Mouse (Mus musculus) thymus, postnatal 36 days (tissue): ENCODE measurements around the gene Cldn5.

Experiments used
- DNase-seq, 2 experiments: peaks; one replicate each; pipeline ENCODE4 v3.0.0; 2022; ENCODE audit warnings: mixed read lengths in 2 of 2

Gene Cldn5

DNA sequence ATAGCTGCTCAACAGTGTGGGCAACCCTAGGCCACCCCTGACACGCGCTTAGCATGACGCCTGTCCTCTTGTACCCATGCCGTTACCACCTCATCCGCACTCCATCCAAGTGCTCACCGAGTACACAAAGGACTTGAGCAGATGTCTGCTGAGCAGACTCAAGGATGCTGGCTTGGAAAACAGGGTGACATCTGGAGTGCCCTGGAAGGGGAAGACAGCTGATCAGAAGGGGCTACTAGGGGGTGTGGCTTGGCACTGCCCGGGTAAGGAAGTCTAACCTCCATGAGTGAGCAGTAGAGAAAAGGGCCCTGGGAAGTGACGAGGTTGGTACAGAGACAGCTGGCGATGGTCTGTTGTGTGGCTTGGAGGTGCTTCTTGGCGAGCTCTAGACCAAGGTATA, 10.0 kb downstream of the Cldn5 start:
- DNase-seq = no peak

DNA sequence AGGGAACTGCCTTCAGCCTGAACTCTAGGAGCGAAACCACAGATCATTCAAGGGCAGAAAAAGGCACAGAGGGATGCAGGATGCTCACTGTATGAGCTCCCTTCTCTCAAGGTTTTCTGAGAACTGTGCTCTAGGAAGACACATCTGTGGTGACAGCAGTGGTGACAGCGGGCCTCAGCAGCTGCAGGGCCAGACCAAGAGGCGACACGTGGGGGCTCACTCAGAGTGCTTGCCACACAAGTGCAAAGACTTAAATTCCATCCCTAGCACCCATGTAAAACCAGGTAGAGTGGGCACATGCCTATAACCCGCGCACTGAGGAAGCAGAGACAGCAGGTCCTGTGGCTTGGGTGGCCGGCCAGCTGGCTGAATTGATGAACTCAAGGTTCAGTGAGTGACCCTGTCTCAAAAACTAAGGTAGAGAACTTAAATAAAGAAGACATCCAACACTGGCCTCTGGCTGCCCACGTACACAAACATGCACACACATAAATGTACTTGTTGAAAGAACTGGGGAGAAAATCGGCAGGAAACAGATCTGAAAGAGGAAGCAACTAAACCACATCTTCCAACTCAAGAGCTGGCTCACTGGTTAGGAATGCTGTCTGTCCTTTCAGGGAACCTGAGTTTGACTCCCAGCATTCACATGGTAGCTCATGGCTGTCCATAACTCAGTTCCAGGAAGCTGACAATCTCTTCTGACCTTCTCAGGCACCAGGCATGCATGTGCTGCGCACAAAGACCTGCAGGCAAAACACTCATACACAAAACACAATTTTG, 12.2 kb downstream of the Cldn5 start:
- DNase-seq = no peak

DNA sequence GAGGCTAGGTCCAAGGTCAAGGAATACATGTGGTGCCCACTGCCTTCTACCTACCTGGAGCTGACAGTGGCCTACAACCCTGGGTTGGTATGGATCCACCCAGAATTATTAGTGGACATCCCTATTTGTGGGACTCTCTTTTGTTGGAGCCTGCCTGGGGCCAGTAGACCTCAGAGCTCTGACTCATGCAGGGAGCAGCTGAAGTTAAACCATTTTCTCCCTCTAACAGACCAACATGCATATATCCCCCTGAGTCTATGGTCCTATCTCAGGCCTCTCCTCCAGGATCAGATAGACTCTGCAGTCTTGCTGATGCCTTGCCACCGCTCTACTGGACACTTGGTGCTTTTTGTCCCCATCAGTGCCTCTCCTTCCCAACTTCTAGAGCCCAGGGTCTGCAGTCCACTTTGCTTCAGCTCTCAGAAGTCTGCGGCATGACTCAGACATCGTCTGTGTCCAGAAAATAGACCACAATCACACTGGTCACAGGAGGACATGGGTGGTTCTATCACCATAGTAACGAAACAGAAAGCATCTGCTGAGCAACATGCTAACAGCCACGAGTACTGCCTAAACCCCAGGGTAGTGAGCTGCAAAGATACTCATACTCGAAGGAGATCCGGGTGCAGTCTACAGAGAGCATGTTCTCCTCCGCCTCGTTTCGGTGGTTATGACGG, 18.7 kb downstream of the Cldn5 start:
- DNase-seq = no peak

DNA sequence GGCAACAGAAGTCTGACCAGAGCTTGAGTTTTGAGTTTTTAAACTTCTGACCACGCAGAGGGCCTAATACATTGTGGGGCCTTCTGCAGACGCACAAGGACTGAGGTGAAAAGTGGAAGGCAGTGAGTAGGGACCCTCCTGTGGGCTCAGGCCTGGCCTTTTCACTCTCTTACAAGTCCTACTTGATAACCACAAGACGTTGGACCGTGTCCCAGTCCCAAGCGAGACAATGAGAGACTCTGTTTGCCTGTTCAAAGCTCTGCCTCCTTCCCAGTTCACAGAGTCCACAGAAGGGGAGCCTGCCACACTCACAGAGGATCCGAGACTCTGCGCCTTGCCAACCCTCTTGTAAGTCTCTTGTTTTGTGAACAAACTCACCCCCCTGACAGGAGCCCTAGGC, 20.0 kb downstream of the Cldn5 start:
- no peak for DNase-seq

DNA sequence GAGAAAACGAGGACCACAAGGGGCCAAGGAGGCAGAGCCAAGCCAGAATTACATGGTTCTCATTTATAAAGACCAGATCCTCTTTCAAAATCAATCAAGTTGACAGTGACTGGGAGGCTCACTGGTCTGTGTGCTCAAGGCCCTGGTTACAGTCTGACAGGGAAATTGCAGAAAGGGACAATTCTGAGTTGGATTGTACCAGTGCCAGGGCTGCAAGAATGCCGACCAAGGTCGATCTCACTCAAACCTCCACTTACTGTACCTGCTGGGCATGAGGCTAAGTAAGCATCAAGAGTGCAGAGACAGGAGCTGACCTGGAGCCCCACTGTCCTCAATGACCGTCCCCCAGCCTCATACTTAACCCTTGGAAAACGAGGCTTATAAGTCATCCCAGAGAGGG, 21.5 kb downstream of the Cldn5 start:
- DNase-seq = no peak

DNA sequence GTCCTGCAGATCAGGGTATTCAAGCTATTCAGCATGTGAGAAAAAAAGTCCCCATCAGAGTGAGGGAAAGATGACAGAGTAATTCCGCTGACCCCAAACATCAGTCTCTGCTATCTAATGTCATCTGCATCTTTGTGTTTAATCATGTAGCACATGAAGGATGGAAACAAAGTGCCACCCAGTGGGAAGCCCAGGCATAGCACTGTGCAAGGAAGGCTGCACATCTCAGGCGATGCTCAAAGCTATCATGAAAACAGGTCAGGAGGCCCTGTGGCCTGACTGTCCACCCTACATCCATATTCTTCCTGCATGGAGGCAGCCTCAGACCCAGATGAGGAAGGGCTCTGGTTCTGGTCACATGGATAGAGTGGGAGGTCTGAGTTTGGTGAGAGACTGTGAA, 22.2 kb downstream of the Cldn5 start:
- DNase-seq = peak; percentile 16 to 22

DNA sequence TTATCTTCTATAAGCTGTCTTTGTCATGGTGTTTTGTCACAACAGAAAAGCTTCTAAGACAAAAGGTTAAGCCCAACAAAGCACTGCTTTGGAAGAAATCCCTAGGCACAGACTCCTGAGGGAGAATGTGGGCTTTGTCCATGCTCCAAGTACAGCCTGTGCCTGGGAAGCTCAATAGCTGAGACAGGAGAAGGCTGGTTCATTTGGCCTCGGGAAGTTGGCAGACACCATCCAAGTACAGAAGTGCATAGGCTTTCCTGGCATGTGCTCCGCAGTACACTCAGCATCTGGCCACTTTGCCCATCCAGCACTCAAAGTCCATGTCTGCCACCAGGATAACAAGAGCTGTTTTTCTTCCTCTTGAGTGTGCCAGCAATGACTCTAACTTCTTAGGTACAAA, 29.1 kb downstream of the Cldn5 start:
- no peak for DNase-seq

DNA sequence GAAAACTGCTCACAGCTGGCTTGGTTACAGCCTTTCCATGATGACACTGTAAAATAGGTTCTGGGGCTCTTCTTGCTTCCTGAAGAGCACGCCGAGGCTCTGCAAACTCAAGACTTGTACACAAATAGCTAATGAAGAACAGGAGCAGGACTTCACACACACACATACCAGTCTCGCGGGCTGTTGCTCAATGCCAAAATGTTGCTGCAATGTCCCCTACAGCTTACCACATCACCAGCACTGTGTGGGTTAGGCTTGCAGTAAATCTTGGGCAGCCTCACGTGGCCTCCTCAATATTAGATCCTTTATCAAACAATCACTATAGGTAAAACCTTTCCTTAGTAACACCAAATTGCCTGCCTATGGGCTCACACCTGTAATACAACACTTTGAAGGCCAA, 32.4 kb downstream of the Cldn5 start:
- no peak for DNase-seq

DNA sequence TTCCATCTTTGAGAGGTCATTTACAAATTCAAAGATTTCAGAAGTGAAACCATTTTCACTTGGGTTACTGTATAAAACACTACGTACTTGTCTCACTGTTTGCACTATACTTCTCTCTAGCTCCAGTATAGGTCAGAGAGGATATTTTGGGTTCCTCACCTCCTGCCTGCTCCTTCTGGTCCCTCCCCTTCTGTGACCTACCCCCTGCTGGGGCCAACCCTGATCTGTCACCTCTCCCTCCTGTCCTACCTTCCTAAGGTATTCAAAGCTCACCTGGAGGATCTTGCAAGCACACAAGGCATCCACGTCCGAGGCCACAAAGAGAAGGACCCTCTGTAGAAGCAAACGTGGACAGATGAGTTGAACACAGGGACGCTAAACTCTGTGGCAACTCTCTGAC, 34.4 kb downstream of the Cldn5 start:
- DNase-seq = no peak

DNA sequence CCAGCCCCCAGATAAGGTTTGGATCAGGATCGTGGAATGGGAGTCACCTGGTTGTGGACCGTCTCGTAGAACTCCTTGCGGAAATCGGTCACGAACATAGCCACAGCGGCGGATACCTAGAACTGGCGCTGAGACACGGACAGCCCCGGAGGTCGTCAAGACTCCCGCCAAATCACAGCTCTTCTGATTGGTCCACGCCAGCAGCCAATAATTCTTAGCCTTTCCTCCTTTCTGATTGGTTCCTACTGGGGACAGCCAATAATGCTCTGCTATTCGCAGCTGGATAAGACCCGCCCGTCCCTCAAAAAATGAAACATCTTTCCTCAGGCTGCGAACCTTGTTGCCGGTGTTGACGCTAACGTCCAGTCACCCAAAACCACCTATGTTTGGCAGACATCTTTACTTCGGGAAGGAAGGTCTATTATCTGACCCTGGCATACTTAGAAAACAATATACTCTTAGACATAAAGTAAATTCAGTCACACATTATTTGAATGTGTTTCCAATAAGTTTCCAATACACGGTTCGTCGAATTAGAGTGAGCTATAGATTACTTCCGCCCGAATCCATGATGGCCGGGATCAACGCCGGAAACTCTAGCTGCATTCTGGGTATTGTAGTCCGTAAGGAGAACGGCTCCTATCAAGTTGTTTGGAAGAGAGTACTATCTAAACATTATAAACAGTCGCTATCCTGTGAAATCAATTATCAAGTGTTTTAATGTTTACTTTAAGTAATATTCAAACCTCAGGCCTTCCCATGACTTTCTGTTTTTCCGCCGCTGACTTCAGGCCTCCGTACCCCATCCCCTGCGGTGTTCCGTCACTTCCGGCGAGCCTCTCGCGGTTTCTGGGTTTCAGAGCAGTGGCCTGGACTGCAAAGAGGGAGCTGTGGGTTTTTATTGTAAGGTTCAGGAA, 35.1 kb downstream of the Cldn5 start, which contains the start of the genes Ufd1 and Cdc45:
Ufd1 (plus strand) TSS at position 312 of the 917 bp plus-strand sequence.
Cdc45 (minus strand) TSS at position 520 of the 917 bp plus-strand sequence.
- peak; percentile 77 to 84 for DNase-seq

DNA sequence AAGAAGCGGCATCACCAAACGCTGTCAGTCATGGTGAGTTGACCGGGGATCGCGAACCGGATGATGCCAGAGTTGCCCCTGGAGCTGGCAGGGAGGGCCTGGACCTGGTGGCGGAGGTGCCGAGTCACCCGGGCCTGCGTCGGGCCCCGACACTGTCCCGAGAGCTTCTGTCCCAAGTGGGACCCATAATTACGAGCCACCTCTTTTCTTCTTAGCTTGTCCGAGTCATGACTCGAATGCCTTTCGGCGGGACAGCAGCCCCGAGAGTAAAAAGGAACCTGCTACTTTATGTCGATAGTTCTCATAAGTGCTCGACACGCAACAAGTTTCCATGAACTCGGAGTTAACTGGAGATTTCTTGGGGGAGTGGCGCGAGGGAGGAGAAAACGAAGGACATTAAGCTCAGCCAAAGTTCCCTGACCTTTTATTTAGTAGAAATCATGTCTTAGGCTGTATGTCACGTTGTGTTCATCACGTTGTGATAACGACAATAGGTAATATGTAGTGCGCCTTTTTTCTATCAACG, 35.8 kb downstream of the Cldn5 start:
- no peak for DNase-seq

DNA sequence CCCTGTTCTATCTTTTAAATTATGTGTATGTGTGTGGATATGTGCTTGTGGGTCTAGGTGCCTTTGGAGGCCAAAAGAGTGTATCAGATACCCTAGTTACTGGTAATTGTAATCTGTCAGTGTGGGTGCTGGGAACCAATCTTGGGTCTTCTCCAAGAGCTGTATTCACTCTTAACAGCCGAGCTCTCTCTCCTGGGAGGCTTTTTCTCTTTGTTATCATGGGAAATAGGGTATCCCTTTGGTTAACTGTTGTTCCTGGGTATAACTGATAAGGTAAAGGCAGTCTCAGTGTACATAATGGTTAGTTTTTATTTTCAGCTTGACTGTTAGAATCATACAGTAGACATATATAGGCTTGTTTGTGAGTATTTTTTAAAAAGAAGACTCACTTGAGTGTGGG, 45.7 kb downstream of the Cldn5 start:
- no peak for DNase-seq

DNA sequence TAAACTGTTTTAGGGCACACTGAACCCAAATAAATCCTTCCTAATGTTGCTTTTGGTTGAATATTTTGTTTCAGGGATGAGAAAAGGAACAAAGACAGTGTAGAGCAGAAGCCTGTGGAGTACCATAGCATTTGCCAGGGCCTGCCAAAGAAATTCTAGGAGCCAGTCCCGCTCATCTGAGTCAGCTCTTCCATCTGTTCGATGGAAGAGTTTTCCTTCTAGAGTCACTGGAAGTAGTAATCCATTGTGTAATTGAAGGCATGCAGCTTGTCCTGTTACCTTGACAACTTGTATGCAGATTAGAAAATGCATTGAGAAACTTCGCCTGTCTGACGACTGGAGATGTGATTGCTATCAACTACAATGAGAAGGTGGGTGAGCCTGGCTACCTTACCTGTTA, 46.3 kb downstream of the Cldn5 start:
- no peak for DNase-seq
